Mouse (Mus musculus) E14TG2a.4 (cell line): Measurements from ENCODE around the gene Ifna5.
"Not testable (repeated sequence)": the region's sequence is repeated elsewhere in the genome, so short reads cannot be mapped to it uniquely, and the experiment has no call there.

Experiments
- CTCF ChIP-seq: conservative IDR thresholded peaks from 2 replicates; pipeline ENCODE4 v1.5.1; 2014; ENCODE audit warnings: low read length
- POU5F1 ChIP-seq: IDR thresholded peaks from 2 replicates; pipeline ENCODE4 v1.6.1; 2014; ENCODE audit warnings: low read length, borderline replicate concordance

DNA sequence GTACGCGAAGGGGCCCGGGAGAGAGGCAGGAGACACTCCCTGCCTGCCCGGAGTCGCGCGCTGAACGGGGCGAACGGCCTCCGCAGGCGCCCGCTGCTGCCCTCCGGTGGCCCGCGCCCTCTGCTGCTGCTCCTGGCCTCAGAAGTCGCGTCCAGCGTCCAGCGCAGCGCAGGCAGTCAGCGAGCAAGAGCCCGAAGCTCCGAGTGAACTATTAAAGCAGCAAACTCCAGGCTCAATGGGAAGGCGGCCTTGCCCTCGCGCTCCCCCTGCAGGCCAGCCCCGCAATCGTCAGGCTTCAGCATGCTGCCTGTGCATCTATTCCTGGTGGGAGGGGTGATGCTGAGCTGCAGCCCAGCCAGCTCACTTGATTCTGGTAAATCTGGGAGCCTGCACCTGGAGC is 32.4 kb upstream of the Ifna5 start, which contains the start of gene Gm13287:
- not testable (repeated sequence) for TF ChIP-seq CTCF, POU5F1
